Mouse (Mus musculus): ENCODE measurements at regions not wholly inside any gene's neighbourhood (a gene's known extent, or its start where the extent isn't known, plus 50 kb on each side); places are given as distances from the start of the nearest gene placed in this dataset.
"Not testable (repeated sequence)": the region's sequence is repeated elsewhere in the genome, so short reads cannot be mapped to it uniquely, and the experiment has no call there.

DNA sequence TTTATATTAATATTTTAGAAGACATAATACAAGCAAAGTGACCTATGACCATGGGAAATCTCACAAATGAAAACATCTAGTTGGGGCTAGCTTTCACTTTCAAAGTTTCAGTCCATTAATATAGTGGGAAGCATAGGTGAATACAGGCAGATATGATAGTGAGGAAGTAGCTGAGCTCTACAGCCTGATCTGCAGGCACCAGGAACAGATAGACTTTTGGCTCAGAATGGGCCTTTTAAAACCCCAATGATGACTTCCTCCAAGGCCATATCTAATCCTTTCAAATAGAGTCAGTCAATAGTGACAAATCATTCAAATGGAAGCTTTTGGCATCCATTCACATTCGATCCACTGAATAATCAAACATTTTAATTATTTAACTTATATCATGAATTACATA, 581.6 kb upstream of the Pcdh17 start:
- Histone ChIP-seq H3K27ac (ENCODE audit: insufficient read depth, low read length) (no peak overlapping the region), H3K27me3 (ENCODE audit: control insufficient read depth, insufficient read depth, low read length) (no peaks in the 10 kb centered on the region), H3K4me1 (ENCODE audit: control insufficient read depth, insufficient read depth, low read length) (no peaks in the 10 kb centered on the region), H3K4me3 (replicated peaks; ENCODE audit: insufficient read depth, low read depth, low read length) (no peak overlapping the region)
- TF ChIP-seq POLR2A (IDR thresholded peaks at IDR 0.05; ENCODE audit: borderline replicate concordance, insufficient read depth, low read length) (no peak), CTCF (IDR thresholded peaks at IDR 0.05; ENCODE audit: borderline replicate concordance, insufficient read depth, low read depth, low read length) (no peak)
- no peak for DNase-seq
- 58% methylated on average over 1 of the region's 1 CpGs for WGBS

DNA sequence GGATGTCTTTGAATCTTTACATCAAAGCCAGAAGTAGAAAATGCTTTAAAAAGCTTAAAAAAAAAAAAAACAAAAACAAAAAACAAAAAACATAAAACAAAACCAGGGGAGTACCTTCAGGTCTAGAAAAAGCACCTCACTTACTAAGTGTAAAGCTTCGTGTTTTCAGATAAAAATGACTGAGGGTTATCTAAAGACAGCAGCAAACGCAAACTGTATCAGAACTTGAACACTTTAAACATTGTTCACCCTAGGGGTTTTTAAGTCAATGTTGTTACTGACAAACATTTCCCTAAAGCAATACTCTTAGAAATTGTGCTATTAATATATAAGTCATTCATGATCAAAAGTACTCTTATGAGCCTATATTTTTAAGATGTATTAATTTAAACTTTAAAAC, 580.7 kb upstream of the Pcdh17 start:
- Histone ChIP-seq H3K27me3 (ENCODE audit: control insufficient read depth, insufficient read depth, low read length) (no peaks in the 10 kb centered on the region), H3K27ac (ENCODE audit: insufficient read depth, low read length) (no peak overlapping the region), H3K4me1 (ENCODE audit: control insufficient read depth, insufficient read depth, low read length) (no peaks in the 10 kb centered on the region), H3K4me3 (replicated peaks; ENCODE audit: insufficient read depth, low read depth, low read length) (no peak overlapping the region)
- TF ChIP-seq CTCF (IDR thresholded peaks at IDR 0.05; ENCODE audit: borderline replicate concordance, insufficient read depth, low read depth, low read length): no peak
- no peak for TF ChIP-seq POLR2A (IDR thresholded peaks at IDR 0.05; ENCODE audit: borderline replicate concordance, insufficient read depth, low read length)
- DNase-seq: no peak
- WGBS: 90% methylated on average over 2 of the region's 2 CpGs

DNA sequence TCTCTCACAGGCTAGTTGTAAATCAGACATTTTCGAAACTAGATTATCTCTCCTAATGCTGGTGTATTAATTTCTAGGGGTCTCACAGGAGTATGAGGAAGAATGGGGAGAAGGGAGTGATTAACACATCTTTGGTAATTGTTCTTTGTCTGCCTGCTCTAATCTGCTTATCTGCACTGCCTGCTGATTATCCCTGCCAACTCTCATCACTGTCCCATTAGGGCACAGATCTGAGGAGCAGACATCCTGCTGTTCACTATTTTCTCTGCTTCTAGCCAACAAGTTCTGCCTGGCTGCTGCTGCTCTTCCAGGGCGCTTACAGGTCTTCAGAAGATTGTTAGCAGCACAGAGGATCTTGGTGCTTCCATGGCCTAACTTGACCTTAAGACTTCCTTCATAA, 557.0 kb upstream of the Pcdh17 start:
- Histone ChIP-seq H3K4me3 (replicated peaks; ENCODE audit: insufficient read depth, low read depth, low read length) (no peak overlapping the region), H3K27ac (ENCODE audit: insufficient read depth, low read length) (no peak overlapping the region), H3K27me3 (ENCODE audit: control insufficient read depth, insufficient read depth, low read length) (no peaks in the 10 kb centered on the region), H3K4me1 (ENCODE audit: control insufficient read depth, insufficient read depth, low read length) (no peaks in the 10 kb centered on the region; the same call in 1 of the 2 replicates)
- DNase-seq: no peak
- WGBS: 34% methylated on average over 2 of the region's 2 CpGs
- TF ChIP-seq CTCF (IDR thresholded peaks at IDR 0.05; ENCODE audit: borderline replicate concordance, insufficient read depth, low read depth, low read length): no peak
- no peak for TF ChIP-seq POLR2A (IDR thresholded peaks at IDR 0.05; ENCODE audit: borderline replicate concordance, insufficient read depth, low read length)

DNA sequence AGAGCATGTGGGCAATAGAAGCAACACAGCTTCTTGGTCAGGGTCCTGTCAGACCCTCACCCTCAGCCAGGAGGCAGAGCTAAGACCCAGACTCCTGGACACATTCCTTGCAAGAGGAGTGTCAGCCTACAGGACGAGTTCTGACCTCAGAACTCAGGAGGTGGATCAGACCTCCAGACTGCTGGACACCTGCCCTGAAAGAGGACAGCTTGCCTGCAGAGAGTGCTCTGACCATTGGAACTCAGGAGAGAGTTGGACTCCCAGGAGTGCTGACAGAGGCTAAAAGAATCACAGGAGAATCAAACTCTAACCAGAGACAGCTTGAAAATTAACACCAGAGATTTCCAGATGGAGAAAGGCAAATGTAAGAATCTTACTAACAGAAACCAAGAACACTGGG, 542.7 kb upstream of the Pcdh17 start:
- H3K27me3 ChIP-seq (ENCODE audit: control insufficient read depth, insufficient read depth, low read length); H3K27ac ChIP-seq (ENCODE audit: insufficient read depth, low read length); H3K4me3 ChIP-seq (replicated peaks; ENCODE audit: insufficient read depth, low read depth, low read length); DNase-seq; H3K4me1 ChIP-seq (ENCODE audit: control insufficient read depth, insufficient read depth, low read length): not testable (repeated sequence)
- 33% methylated on average over 1 of the region's 1 CpGs for WGBS

DNA sequence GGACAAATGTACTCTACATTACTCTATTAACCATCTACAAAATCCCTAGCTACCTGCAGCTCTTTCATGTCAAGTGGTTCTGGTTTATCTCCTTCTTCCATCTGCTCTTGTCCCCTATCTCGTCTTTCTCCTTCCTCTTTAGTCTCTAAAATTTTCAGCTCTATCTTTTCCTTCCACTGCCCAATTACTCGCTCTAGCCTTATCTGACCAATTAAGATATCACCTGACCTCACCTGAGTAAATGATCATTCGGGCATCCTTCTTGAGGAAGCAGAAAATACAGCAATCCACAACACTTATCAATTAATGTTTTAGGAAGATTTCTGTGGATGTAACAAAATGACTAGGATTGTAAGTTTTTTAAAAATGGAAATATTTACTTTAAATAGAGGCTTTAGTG, 500.3 kb upstream of the Pcdh17 start:
- Histone ChIP-seq H3K4me3 (replicated peaks; ENCODE audit: insufficient read depth, low read depth, low read length) (no peak overlapping the region), H3K4me1 (ENCODE audit: control insufficient read depth, insufficient read depth, low read length) (no peaks in the 10 kb centered on the region), H3K27me3 (ENCODE audit: control insufficient read depth, insufficient read depth, low read length) (no peaks in the 10 kb centered on the region), H3K27ac (ENCODE audit: insufficient read depth, low read length) (no peak overlapping the region)
- TF ChIP-seq POLR2A (IDR thresholded peaks at IDR 0.05; ENCODE audit: borderline replicate concordance, insufficient read depth, low read length): no peak
- TF ChIP-seq CTCF (IDR thresholded peaks at IDR 0.05; ENCODE audit: borderline replicate concordance, insufficient read depth, low read depth, low read length): no peak
- 86% methylated on average over 3 of the region's 3 CpGs for WGBS
- no peak for DNase-seq

DNA sequence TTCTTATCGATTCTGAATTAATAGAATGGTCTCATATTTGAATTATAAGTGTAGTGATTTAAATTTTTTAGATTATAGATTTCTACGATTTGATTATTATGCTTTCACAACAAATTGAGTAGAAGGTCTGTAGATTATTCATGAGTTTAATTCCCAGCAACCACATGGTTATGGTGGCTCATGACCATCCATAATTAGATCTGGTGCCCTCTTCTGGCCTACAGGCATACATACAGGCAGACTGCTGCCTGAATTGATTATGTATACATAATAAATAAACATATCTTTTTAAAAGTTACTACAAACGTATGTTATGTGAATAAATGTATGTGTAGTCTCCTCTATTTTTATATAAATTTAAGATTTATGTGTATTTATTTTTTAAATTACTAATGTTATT, 499.2 kb upstream of the Pcdh17 start:
- no peak for DNase-seq
- no peak overlapping the region for H3K27ac ChIP-seq (ENCODE audit: insufficient read depth, low read length)
- 63% methylated on average over 3 of the region's 3 CpGs for WGBS
- H3K27me3 ChIP-seq (ENCODE audit: control insufficient read depth, insufficient read depth, low read length): no peaks in the 10 kb centered on the region
- H3K4me3 ChIP-seq (replicated peaks; ENCODE audit: insufficient read depth, low read depth, low read length): no peak overlapping the region
- TF ChIP-seq CTCF (IDR thresholded peaks at IDR 0.05; ENCODE audit: borderline replicate concordance, insufficient read depth, low read depth, low read length): no peak
- no peak for TF ChIP-seq POLR2A (IDR thresholded peaks at IDR 0.05; ENCODE audit: borderline replicate concordance, insufficient read depth, low read length)
- H3K4me1 ChIP-seq (ENCODE audit: control insufficient read depth, insufficient read depth, low read length): no peaks in the 10 kb centered on the region

DNA sequence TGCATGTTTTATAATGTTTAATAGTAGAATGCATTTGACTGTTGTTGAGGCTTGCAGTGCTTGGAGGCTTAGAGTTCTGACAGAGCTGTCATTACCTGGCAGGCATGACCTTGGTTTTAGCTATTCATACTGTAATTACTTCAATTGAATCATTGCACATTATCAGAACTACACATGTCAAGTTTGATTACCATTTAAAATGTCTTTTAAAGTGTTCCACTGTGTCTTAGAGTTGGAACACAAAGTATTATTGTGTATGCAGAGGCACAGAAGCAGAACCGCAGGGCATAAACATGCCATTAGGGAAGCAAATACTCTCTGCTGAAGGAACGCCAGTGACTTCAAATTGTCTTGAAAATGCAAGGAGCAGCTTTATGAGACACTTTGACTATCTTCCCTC, 493.7 kb upstream of the Pcdh17 start:
- TF ChIP-seq CTCF (IDR thresholded peaks at IDR 0.05; ENCODE audit: borderline replicate concordance, insufficient read depth, low read depth, low read length) (no peak), POLR2A (IDR thresholded peaks at IDR 0.05; ENCODE audit: borderline replicate concordance, insufficient read depth, low read length) (no peak)
- H3K4me3 ChIP-seq (replicated peaks; ENCODE audit: insufficient read depth, low read depth, low read length): no peak overlapping the region
- no peak for DNase-seq
- no peaks in the 10 kb centered on the region for H3K27me3 ChIP-seq (ENCODE audit: control insufficient read depth, insufficient read depth, low read length)
- H3K4me1 ChIP-seq (ENCODE audit: control insufficient read depth, insufficient read depth, low read length): no peaks in the 10 kb centered on the region
- H3K27ac ChIP-seq (ENCODE audit: insufficient read depth, low read length): no peak overlapping the region
- WGBS: 68% methylated on average over 2 of the region's 2 CpGs

DNA sequence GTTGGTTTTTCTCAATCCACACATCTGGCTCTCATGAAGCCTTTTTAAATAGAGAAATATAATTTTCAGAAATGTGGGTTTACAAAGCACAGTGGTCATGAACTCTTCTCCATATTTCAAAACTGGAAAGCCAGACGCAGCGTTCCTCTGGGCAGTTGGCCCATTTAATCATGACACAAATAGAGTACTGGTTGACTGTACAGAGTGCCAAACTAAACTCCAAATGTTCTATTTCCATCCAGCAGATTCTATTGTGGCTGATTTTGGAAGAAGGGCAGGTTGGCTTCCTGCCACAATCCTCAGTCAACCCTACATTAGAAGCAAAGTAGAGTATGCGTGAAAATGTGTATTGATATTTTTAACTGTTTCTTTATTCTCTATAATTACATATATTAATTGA, 484.3 kb upstream of the Pcdh17 start:
- no peak overlapping the region for H3K4me3 ChIP-seq (replicated peaks; ENCODE audit: insufficient read depth, low read depth, low read length)
- WGBS: 7% methylated on average over 3 of the region's 3 CpGs

DNA sequence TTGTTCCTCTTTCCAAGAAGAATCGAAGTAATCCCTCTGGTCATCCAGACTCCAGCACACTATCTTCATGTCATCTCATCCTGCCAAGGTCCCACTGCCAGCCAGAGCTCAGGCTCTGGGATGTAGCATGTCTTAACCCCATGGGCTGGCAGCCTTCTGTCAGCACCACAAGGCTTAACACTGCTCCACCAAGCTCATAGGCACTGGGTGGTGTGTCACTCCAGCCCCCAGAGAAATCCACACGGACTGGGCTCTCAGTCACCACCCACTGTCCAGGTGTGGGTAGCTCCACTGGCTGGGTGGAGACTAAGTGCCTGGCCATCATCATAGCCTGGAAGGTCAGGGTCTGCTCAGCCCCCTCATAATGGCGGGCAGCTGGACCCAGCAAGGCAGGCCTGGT, 459.8 kb upstream of the Pcdh17 start:
- no peak overlapping the region for H3K27ac ChIP-seq (ENCODE audit: insufficient read depth, low read length)
- 82% methylated on average over 3 of the region's 3 CpGs for WGBS
- TF ChIP-seq CTCF (IDR thresholded peaks at IDR 0.05; ENCODE audit: borderline replicate concordance, insufficient read depth, low read depth, low read length) (no peak), POLR2A (IDR thresholded peaks at IDR 0.05; ENCODE audit: borderline replicate concordance, insufficient read depth, low read length) (no peak)
- DNase-seq: no peak
- no peaks in the 10 kb centered on the region for H3K27me3 ChIP-seq (ENCODE audit: control insufficient read depth, insufficient read depth, low read length)
- no peaks in the 10 kb centered on the region for H3K4me1 ChIP-seq (ENCODE audit: control insufficient read depth, insufficient read depth, low read length)
- no peak overlapping the region for H3K4me3 ChIP-seq (replicated peaks; ENCODE audit: insufficient read depth, low read depth, low read length)

More for the DNA sequence above, 484.3 kb upstream of the Pcdh17 start:
- Histone ChIP-seq H3K4me1 (ENCODE audit: control insufficient read depth, insufficient read depth, low read length) (peaks cover 5% of the 10 kb centered on the region; the same call in 1 of the 2 replicates), H3K27me3 (ENCODE audit: control insufficient read depth, insufficient read depth, low read length) (no peaks in the 10 kb centered on the region), H3K27ac (ENCODE audit: insufficient read depth, low read length) (no peak overlapping the region)
- peak; percentile 59 to 82 for DNase-seq
- TF ChIP-seq CTCF (IDR thresholded peaks at IDR 0.05; ENCODE audit: borderline replicate concordance, insufficient read depth, low read depth, low read length): no peak
- no peak for TF ChIP-seq POLR2A (IDR thresholded peaks at IDR 0.05; ENCODE audit: borderline replicate concordance, insufficient read depth, low read length)

Data from cerebellum, adult 2 months (tissue).